In the genomic region with DNA sequence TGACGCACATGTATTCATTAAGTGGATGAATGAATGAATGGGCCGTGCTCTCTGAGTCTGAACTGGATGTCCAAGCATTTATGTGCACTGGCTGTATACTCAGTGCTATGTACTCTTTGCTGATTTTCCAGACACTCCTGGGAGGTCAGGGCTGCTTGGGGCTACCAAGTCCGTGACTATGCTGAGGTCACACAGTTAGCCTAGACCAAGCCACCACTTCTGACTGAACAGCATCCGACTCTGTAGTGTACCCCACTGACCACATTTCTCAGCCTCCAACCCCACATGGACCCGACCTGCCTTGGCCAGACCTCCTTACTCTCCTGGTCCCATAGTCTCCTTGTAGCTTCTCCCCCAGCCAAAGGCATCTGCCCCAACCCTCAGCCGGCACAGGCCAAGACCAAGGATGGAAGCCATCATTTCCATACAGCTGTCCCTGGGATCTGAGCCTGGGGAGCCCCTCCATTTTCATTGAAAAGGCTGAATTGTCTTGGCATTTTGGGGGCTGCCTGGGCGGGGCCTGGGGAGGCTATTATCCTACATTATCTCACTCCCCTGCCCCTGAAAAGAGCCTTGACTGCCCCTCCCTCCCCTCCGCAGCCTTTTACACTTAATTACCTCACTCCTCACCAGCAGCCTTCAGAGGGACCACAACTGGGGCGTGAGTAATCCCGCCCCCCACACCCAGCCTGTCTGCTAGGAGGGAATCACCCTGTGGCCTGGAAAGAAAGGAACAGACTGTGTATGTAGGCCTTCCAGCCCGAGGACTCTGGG, we compare ENCODE assay signal across 16 mouse cellular contexts. TPM values are rescaled to one million over a fixed set of nuclear protein-coding genes. Genes with fewer than 3 reads are reported as not detected.
A peak's percentile ranks its signal among the peaks of the same experiment; 100 is the strongest.
DNase-seq lines count a peak whose midpoint lies in the region; ATAC-seq and TF ChIP-seq lines count a peak whose summit lies in the region.
"Had no signal": no experiment of that assay in that cellular context is flagged by ENCODE, and none has a peak within 500 bp of the region (broad histone marks: within the 10 kb centered on the region; RNA-seq: fewer than 3 reads in every experiment).

No protein-coding gene starts in this region.

- H3K9ac ChIP-seq in midbrain, postnatal 0 days (replicated peaks; ENCODE audit: low read length, poor library complexity, severe bottlenecking): no peak overlapping the region
- peak overlapping the region; percentile 12; the same call in 1 of the 2 replicates for H3K9ac ChIP-seq in forebrain, embryonic 16.5 days (replicated peaks; ENCODE audit: low read depth, low read length)
- H3K9ac ChIP-seq in midbrain, embryonic 12.5 days (replicated peaks): no peak overlapping the region
- H3K9ac ChIP-seq: liver, embryonic 14.5 days had no signal

- no peak for ATAC-seq in midbrain, postnatal 0 days (ENCODE audit: low FRiP score)
- peak; percentile 96 for ATAC-seq in forebrain, embryonic 16.5 days
- ATAC-seq in midbrain, embryonic 12.5 days (ENCODE audit: low FRiP score, low read depth): peak; percentile 95

- TF ChIP-seq CTCF in midbrain, postnatal 0 days (IDR thresholded peaks at IDR 0.05): no peak

- no peaks in the 10 kb centered on the region for H3K36me3 ChIP-seq in midbrain, embryonic 10.5 days
- no peaks in the 10 kb centered on the region for H3K36me3 ChIP-seq in midbrain, postnatal 0 days (ENCODE audit: insufficient read depth, low read length)
- no peaks in the 10 kb centered on the region for H3K36me3 ChIP-seq in forebrain, embryonic 16.5 days (ENCODE audit: control insufficient read depth, insufficient read depth)
- no peaks in the 10 kb centered on the region for H3K36me3 ChIP-seq in midbrain, embryonic 12.5 days
- H3K36me3 ChIP-seq: G1E had no signal

- 35% methylated on average over 11 of the region's 11 CpGs for WGBS in midbrain, embryonic 10.5 days
- WGBS in midbrain, postnatal 0 days: 32% methylated on average over 11 of the region's 11 CpGs
- WGBS in forebrain, embryonic 16.5 days: 10% methylated on average over 11 of the region's 11 CpGs
- 32% methylated on average over 11 of the region's 11 CpGs for WGBS in midbrain, embryonic 12.5 days

- DNase-seq in midbrain, embryonic 10.5 days (ENCODE audit: low spot score): peak; percentile 67
- DNase-seq in midbrain, postnatal 0 days (ENCODE audit: low spot score): no peak
- peak; percentile 97 for DNase-seq in retina, postnatal 1 day
- DNase-seq in right cerebral cortex, adult 18-20 months: no peak
- DNase-seq in lung, postnatal 14 days: no peak
- DNase-seq in ovary, postnatal 36 days (ENCODE audit: low spot score): no peak
- DNase-seq: heart, adult 2 months; heart, postnatal 36 days; kidney, adult 2 months; lung, postnatal 4 days; thymus, adult 18-20 months had no signal

- no peak overlapping the region for H3K4me2 ChIP-seq in midbrain, postnatal 0 days (ENCODE audit: low read depth, low read length, poor library complexity, severe bottlenecking)
- no peak overlapping the region for H3K4me2 ChIP-seq in forebrain, embryonic 16.5 days (ENCODE audit: low read length)
- H3K4me2 ChIP-seq in midbrain, embryonic 12.5 days (replicated peaks): peak overlapping the region; percentile 16; the same call in 1 of the 2 replicates

- H3K9me3 ChIP-seq in midbrain, embryonic 10.5 days (replicated peaks): no peaks in the 10 kb centered on the region
- H3K9me3 ChIP-seq in midbrain, postnatal 0 days (ENCODE audit: low read length): no peaks in the 10 kb centered on the region
- no peaks in the 10 kb centered on the region for H3K9me3 ChIP-seq in forebrain, embryonic 16.5 days (ENCODE audit: control insufficient read depth, low read length)
- H3K9me3 ChIP-seq in midbrain, embryonic 12.5 days: no peaks in the 10 kb centered on the region
- H3K9me3 ChIP-seq: G1E had no signal

- H3K27me3 ChIP-seq in midbrain, embryonic 10.5 days (ENCODE audit: low read depth, poor library complexity, severe bottlenecking): no peaks in the 10 kb centered on the region
- no peaks in the 10 kb centered on the region for H3K27me3 ChIP-seq in midbrain, postnatal 0 days (ENCODE audit: insufficient read depth, low read length)
- H3K27me3 ChIP-seq in forebrain, embryonic 16.5 days (replicated peaks; ENCODE audit: control insufficient read depth, insufficient read depth, low read length): no peaks in the 10 kb centered on the region
- H3K27me3 ChIP-seq in midbrain, embryonic 12.5 days: no peaks in the 10 kb centered on the region; the same call in 1 of the 2 replicates

- 0 out of 2 replicates have a peak overlapping the region, but pooled peaks have one; percentile 7 for H3K4me3 ChIP-seq in midbrain, embryonic 10.5 days
- no peak overlapping the region for H3K4me3 ChIP-seq in midbrain, postnatal 0 days (ENCODE audit: low read depth, low read length)
- no peak overlapping the region for H3K4me3 ChIP-seq in forebrain, embryonic 16.5 days (replicated peaks; ENCODE audit: low read length)
- no peak overlapping the region for H3K4me3 ChIP-seq in midbrain, embryonic 12.5 days
- H3K4me3 ChIP-seq: heart, adult 2 months had no signal

- H3K4me1 ChIP-seq in midbrain, embryonic 10.5 days: peaks cover 22% of the 10 kb centered on the region
- no peaks in the 10 kb centered on the region for H3K4me1 ChIP-seq in midbrain, postnatal 0 days (ENCODE audit: insufficient read depth, low read length)
- peaks cover 16% of the 10 kb centered on the region for H3K4me1 ChIP-seq in forebrain, embryonic 16.5 days (replicated peaks; ENCODE audit: control insufficient read depth, insufficient read depth, low read length)
- H3K4me1 ChIP-seq in midbrain, embryonic 12.5 days: peaks cover 22% of the 10 kb centered on the region

- H3K27ac ChIP-seq in midbrain, embryonic 10.5 days (replicated peaks): peak overlapping the region; percentile 85
- H3K27ac ChIP-seq in midbrain, postnatal 0 days (ENCODE audit: low read depth, low read length): no peak overlapping the region
- H3K27ac ChIP-seq in forebrain, embryonic 16.5 days (ENCODE audit: low read length): peak overlapping the region; percentile 80
- H3K27ac ChIP-seq in midbrain, embryonic 12.5 days (replicated peaks): peak overlapping the region; percentile 92
- H3K27ac ChIP-seq: heart, adult 2 months; liver, embryonic 14.5 days had no signal

RNA-seq across cellular contexts. Expression of a gene that starts 12.5 kb away (rescaled TPM):
- 2.2 and 4.7 TPM in 2 replicates for polyA plus RNA-seq in midbrain, embryonic 10.5 days (2016; fragmentation: Nextera tagmentation; extraction: Ambion mirVana)
- 6.7 and 10.8 TPM in 2 replicates for total RNA-seq in midbrain, postnatal 0 days (2014; rRNA removed)
- polyA plus RNA-seq in midbrain, postnatal 0 days (2015; fragmentation: Nextera tagmentation; extraction: Ambion mirVana): 2.2 and 2.3 TPM in 2 replicates
- 16.9 and 17.2 TPM in 2 replicates for polyA plus RNA-seq in forebrain, embryonic 16.5 days (2015; fragmentation: Nextera tagmentation; extraction: Ambion mirVana)
- polyA plus RNA-seq in midbrain, embryonic 12.5 days (2016; fragmentation: Nextera tagmentation; extraction: Ambion mirVana): 15.3 and 17.1 TPM in 2 replicates
- total RNA-seq: heart, adult 2 months; heart, postnatal 36 days had no signal
- polyA plus RNA-seq: G1E; heart, adult 2 months; kidney, adult 2 months; large intestine, adult 2 months had no signal

RNA-seq across cellular contexts. Expression of a gene that starts 36.5 kb away (rescaled TPM):
- 14.8 and 18.5 TPM in 2 replicates for polyA plus RNA-seq in midbrain, embryonic 10.5 days (2016; fragmentation: Nextera tagmentation; extraction: Ambion mirVana)
- total RNA-seq in midbrain, postnatal 0 days (2014; rRNA removed): 24.5 and 46.1 TPM in 2 replicates
- polyA plus RNA-seq in midbrain, postnatal 0 days (2015; fragmentation: Nextera tagmentation; extraction: Ambion mirVana): 24.8 and 29.5 TPM in 2 replicates
- polyA plus RNA-seq in forebrain, embryonic 16.5 days (2015; fragmentation: Nextera tagmentation; extraction: Ambion mirVana): 11.4 and 13.6 TPM in 2 replicates
- 14.3 and 15.2 TPM in 2 replicates for polyA plus RNA-seq in midbrain, embryonic 12.5 days (2016; fragmentation: Nextera tagmentation; extraction: Ambion mirVana)

Comparison
In these comparisons a context has a peak if more than half of its experiments do, and no peak if none do; other contexts are left out.
1. DNase-seq: peak in midbrain, embryonic 10.5 days (single experiment) and retina, postnatal 1 day (single experiment); none in midbrain, postnatal 0 days (single experiment), right cerebral cortex, adult 18-20 months (single experiment), lung, postnatal 14 days (single experiment) and ovary, postnatal 36 days (single experiment).